Mouse (Mus musculus): ENCODE results near the gene Mrpl54. TPM values are rescaled to one million over a fixed set of nuclear protein-coding genes. Genes with fewer than 3 reads are reported as not detected.
"Not testable (repeated sequence)": the region's sequence is repeated elsewhere in the genome, so short reads cannot be mapped to it uniquely, and the experiment has no call there.

Mrpl54 gene
- total RNA-seq, 2 experiments from 2014 or later, result 105 to 111 TPM

GRCm38 (mm10) chr10:81230438-81231332 is 36.0 kb downstream of the Mrpl54 start, which contains the start of gene Atcay:
Atcay (minus strand) TSS chr10:81230833.
- no peak for DNase-seq (ENCODE audit: low spot score in 2 of 2)

- DNase-seq (ENCODE audit: low spot score in 2 of 2), result no peak
These were observed 36.8 kb downstream of the Mrpl54 start for GRCm38 (mm10) chr10:81229735-81230437.

- not testable (repeated sequence) for DNase-seq (ENCODE audit: low spot score in 2 of 2)
These were observed 43.0 kb downstream of the Mrpl54 start for GRCm38 (mm10) chr10:81223731-81224130.

GRCm38 (mm10) chr10:81221402-81222015 is 45.2 kb downstream of the Mrpl54 start:
- no peak for DNase-seq (ENCODE audit: low spot score in 2 of 2)

- peak; percentile 71 to 76 for DNase-seq (ENCODE audit: low spot score in 2 of 2)
These were observed 48.8 kb downstream of the Mrpl54 start for GRCm38 (mm10) chr10:81217964-81218363.

- not testable (repeated sequence) for DNase-seq (ENCODE audit: low spot score in 2 of 2)
These were observed 49.5 kb downstream of the Mrpl54 start for GRCm38 (mm10) chr10:81217267-81217666.

GRCm38 (mm10) chr10:81216810-81217209 is 49.9 kb downstream of the Mrpl54 start:
- no peak for DNase-seq (ENCODE audit: low spot score in 2 of 2)

- no peak for DNase-seq (ENCODE audit: low spot score in 2 of 2)
These were observed 50.5 kb downstream of the Mrpl54 start for GRCm38 (mm10) chr10:81216260-81216659.

Small RNA genes lying within 50 kb of the gene (microRNA-seq; reads per million reads assigned to microRNA genes)
- gene Mir3057 (ENCODE audit: borderline number of aligned reads in 2 of 2), result 12.3 to 19.6 reads per million in 2 experiments

Other genes starting within 250 kb of the Mrpl54 start
- 1 to 10 TPM; 1.7 to 1.8 TPM for gene Diras1, start 241.3 kb downstream of the Mrpl54 start, total RNA-seq (2021)
- 10 to 100 TPM; 25.6 to 44.1 TPM for gene Slc39a3, start 229.5 kb downstream of the Mrpl54 start, total RNA-seq (2021)
- gene Sgta, start 206.8 kb downstream of the Mrpl54 start, total RNA-seq (2021), result 100 to 1,000 TPM; 220 to 229 TPM
- 10 to 100 TPM; 34.0 to 64.4 TPM for gene Thop1, start 196.9 kb downstream of the Mrpl54 start, total RNA-seq (2021)
- 1 to 10 TPM in 1 of 2 experiments, under 1 TPM in 1; 0.93 to 1.3 TPM for gene Creb3l3, start 168.1 kb downstream of the Mrpl54 start, total RNA-seq (2021)
- 100 to 1,000 TPM; 165 to 179 TPM for gene Map2k2, start 161.0 kb downstream of the Mrpl54 start, total RNA-seq (2021)
- gene Zbtb7a, start 131.7 kb downstream of the Mrpl54 start, total RNA-seq (2021), result 10 to 100 TPM; 65.3 to 84.8 TPM
- gene Pias4, start 99.0 kb downstream of the Mrpl54 start, total RNA-seq (2021), result 10 to 100 TPM; 27.3 to 29.7 TPM
- 1,000 to 10,000 TPM; 1,443 to 1,598 TPM for gene Eef2, start 90.3 kb downstream of the Mrpl54 start, total RNA-seq (2021)
- gene Dapk3, start 83.9 kb downstream of the Mrpl54 start, total RNA-seq (2021), result 10 to 100 TPM; 63.4 to 74.2 TPM
- not detected for gene 4930442H23Rik, start 83.1 kb downstream of the Mrpl54 start, total RNA-seq (2021)
- gene Nmrk2, start 64.9 kb downstream of the Mrpl54 start, total RNA-seq (2021), result not detected
- 1 to 10 TPM; 2.7 to 3.5 TPM for gene Atcay, start 36.1 kb downstream of the Mrpl54 start, total RNA-seq (2021)
- 10 to 100 TPM; 16.2 to 17.6 TPM for gene Zfr2, start 33.8 kb downstream of the Mrpl54 start, total RNA-seq (2021)
- gene Matk, start 14.0 kb downstream of the Mrpl54 start, total RNA-seq (2021), result 1 to 10 TPM in 1 of 2 experiments, under 1 TPM in 1; 0.76 to 1.7 TPM
- gene Apba3, start within 50 bp of the Mrpl54 start, total RNA-seq (2021), result 100 to 1,000 TPM; 104 to 123 TPM
- 1 to 10 TPM; 1.1 to 1.6 TPM for gene Tjp3, start 24.6 kb upstream of the Mrpl54 start, total RNA-seq (2021)
- 10 to 100 TPM; 37.6 to 40.4 TPM for gene Pip5k1c, start 26.0 kb upstream of the Mrpl54 start, total RNA-seq (2021)
- 10 to 100 TPM; 34.3 to 40.9 TPM for gene Cactin, start 54.2 kb upstream of the Mrpl54 start, total RNA-seq (2021)
- gene Tbxa2r, start 61.8 kb upstream of the Mrpl54 start, total RNA-seq (2021), result 10 to 100 TPM; 23.3 to 29.2 TPM
- 1 to 10 TPM; 4.5 to 6.7 TPM for gene Gipc3, start 76.3 kb upstream of the Mrpl54 start, total RNA-seq (2021)
- gene Hmg20b, start 83.5 kb upstream of the Mrpl54 start, total RNA-seq (2021), result 10 to 100 TPM; 86.5 to 92.7 TPM
- 10 to 100 TPM; 16.0 to 29.6 TPM for gene Mfsd12, start 90.6 kb upstream of the Mrpl54 start, total RNA-seq (2021)
- gene 4930404N11Rik, start 98.9 kb upstream of the Mrpl54 start, total RNA-seq (2021), result 1 to 10 TPM; 1.3 to 4.5 TPM
- gene Fzr1, start 111.6 kb upstream of the Mrpl54 start, total RNA-seq (2021), result 10 to 100 TPM; 35.1 to 35.2 TPM
- 10 to 100 TPM; 49.1 to 50.5 TPM for gene Dohh, start 117.5 kb upstream of the Mrpl54 start, total RNA-seq (2021)
- 1 to 10 TPM; 1.5 to 1.9 TPM for gene Gm48551, start 117.5 kb upstream of the Mrpl54 start, total RNA-seq (2021)
- 1 to 10 TPM; 1.4 to 2.6 TPM for gene Gm48552, start 122.1 kb upstream of the Mrpl54 start, total RNA-seq (2021)
- 1 to 10 TPM; 1.1 to 1.2 TPM for gene Smim24, start 126.1 kb upstream of the Mrpl54 start, total RNA-seq (2021)
- 10 to 100 TPM; 69.1 to 78.7 TPM for gene Nfic, start 188.7 kb upstream of the Mrpl54 start, total RNA-seq (2021)
- under 1 TPM; 0.42 to 0.50 TPM for gene Celf5, start 215.8 kb upstream of the Mrpl54 start, total RNA-seq (2021)
- 100 to 1,000 TPM; 106 to 118 TPM for gene Ncln, start 229.5 kb upstream of the Mrpl54 start, total RNA-seq (2021)
- gene S1pr4, start 233.2 kb upstream of the Mrpl54 start, total RNA-seq (2021), result 1 to 10 TPM; 1.3 to 1.4 TPM